Mouse (Mus musculus) Muller cell, postnatal 12 days (primary cell): Measurements from ENCODE around the gene Tigd4.
"Not testable (repeated sequence)": the region's sequence is repeated elsewhere in the genome, so short reads cannot be mapped to it uniquely, and the experiment has no call there.

ENCODE experiments used
- DNase-seq: peaks from one replicate; pipeline ENCODE4 v3.0.0-alpha.2; 2015; ENCODE audit errors: inconsistent ontology term

Tigd4 gene

DNA sequence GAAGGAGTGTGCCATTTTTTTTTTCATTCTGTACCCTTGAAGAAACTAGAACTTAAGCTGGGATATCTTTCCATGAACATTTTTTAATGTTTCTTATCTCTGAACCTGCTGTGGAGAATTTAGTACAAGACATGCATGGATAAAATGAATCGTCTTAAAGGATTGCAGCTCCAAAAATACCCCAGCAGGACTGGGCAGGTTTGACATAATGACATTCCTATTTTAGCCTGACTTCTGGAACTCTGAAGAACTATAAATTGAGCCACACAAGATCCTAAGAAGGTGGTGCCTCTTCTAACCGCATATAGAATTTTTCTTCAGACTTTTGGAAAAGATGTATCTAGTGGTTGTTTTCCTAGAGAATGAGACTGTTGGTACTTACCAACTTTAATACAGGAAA, at the start of gene Tigd4:
Gene Tigd4 (plus strand): TSS at position 301 of the 400 bp plus-strand sequence.
- DNase-seq: no peak

DNA sequence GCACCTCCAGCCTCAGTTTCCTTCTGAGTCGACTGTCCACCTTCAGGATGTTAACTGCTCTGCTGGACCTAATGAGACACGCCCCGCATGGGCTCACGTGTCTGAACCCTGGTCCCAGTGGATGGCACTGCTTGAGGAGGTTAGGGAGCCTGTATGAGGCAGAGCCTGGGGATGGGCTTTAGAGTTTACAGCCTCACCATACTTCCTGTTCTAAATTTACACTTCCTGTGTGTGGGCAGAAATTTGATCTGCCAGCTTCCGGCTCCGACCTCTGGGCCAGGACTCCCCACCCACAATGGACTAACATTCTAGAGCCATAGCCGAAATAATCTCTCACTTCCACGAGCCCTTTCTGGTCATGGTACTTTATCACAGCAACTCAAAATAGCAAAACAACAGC, 46.2 kb upstream of the Tigd4 start:
- no peak for DNase-seq

DNA sequence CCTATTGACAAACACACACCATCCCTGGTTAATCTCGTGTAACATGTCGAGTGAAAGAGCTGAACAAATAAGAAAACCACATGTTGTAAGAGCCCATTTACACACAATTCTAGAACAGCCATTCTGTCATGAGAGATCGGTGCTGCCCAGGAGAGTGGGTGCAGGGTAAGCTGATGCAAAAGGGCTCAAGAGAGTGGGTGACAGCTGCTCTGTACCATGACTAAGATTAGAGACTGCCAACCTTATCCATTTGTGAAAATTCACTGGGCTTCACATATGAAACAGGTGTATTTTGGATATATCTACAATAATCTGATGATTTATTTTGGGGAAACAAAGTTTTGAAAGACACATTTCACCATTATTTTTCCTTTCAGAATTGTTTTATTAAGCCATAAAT, 37.6 kb upstream of the Tigd4 start:
- no peak for DNase-seq

DNA sequence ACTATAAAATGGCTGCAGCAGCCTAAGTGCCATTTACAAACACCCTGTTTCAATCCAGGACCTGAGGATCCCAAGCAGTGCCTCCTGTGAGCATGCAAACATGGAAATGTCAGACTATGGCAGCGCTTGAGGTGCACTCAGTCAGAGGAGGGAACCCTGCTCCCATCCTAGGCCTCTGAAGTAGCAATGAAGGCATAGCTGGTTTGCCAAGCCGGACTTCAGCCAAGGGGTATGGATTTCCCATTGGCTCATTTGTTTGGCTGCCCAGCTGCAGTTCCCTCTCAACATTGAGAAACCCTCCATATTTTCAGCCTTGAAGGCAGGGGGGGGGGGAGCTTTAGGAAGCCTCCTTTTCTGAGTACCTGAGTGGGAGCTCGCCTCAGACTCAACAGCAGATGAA, 35.1 kb upstream of the Tigd4 start:
- DNase-seq: no peak

DNA sequence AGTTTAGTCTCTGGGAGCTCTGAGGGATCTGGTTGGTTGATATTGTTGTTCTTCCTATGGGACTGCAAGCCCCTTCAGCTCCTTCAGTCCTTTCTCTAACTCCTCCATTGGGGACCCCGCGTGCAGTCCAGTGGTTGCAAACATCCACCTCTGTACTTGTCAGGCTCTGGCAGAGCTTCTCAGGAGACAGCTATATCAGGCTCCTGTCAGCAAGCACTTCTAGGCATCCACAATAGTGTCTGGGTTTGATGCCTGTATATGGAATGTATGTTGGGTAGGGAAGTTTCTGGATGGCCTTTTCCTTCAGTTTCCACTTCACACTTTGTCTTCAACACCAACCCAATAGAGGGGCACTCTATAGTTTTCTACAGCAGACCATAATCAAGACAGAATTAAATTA, 30.5 kb upstream of the Tigd4 start:
- not testable (repeated sequence) for DNase-seq

DNA sequence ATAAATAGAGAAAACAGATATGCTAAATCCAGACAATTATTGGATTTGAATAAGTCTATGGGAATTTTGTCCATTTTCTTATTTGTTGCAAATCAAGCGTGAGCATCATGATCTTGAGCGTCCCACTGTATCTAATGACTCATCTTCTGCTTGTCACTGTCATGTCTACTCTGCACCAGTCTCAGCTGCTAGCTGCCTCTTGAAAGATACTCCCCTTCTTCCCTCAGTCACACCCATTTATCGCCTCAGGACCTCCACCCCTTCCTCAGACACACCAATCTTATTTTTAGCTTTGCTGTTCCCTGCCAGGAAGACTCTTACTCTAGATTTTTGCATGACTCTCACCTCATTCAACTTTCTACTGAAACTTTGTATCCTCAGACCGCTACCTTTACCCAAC, 30.0 kb upstream of the Tigd4 start:
- no peak for DNase-seq

DNA sequence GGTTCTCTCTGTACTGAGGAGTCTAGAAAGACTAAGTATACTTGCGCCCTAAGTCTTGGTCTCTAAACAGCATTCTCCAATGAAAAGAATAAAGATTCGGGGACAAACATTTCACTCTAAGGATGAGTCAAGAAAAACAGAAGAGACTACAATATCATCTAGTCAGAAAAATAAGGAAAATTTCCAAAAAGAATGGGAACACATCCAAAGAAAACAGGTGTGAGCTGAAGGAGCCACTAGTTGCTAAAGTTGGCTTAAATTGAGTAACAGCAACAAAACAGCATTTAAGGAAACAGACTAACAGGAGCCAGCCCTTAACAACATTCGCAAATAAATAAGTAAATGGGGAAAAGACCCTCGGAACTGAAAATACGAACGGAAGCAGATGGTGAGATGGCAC, 24.8 kb upstream of the Tigd4 start:
- DNase-seq: no peak

DNA sequence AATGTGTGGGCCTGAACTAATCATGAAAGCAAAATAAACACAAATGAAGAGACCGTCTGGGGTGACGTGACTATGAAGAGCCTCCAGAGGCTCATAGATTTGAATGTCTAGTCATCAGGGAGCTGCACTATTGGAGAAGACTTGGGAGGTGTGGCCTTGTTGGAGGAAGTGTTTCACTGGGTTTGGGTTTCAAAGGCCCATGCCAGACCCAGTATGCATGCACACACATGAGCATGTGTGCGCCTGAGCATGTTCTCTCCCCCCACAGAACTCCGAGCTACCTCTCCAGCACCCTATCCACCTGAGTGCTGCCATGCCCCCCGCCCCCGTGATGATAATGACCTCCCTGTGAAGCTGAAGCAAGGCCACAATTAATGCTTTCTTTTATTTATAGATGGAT, 23.8 kb upstream of the Tigd4 start:
- no peak for DNase-seq

DNA sequence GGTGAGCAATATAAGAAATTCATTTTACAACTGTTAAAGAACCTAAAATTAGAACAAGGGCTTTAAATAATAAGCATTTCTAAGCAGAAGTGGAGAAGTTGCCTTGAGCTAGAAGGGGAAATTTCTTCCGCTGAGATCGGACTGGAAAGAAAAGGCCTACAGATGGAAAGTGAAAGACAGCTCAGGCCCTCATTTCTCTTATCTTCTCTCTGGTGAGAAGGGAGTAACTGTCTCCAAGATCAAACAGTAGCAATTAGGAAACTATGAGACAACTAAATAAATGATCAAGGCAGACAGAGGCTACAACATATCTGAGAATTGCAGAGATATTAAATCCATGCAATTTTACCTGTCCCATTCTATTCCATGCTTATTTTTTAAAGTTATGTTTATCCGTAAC, 22.9 kb upstream of the Tigd4 start:
- no peak for DNase-seq

DNA sequence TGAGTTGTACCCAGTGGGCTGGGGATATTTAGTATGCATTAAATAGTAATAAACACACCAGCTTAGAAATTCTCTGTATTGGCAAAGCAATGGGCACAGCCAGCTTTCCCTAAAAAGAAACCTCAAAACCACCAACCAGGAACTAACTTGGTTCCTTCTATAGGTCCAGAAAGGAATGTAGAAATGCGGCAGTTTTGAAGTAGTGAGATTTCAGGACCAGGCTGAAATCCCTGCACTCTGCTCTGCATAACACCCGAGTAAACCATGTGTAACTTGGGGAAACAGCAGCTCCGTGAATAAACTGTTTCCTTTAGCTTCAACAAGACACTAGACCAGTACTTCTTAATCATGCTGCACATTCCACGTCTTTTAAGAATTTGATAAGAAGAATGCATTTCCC, 12.7 kb upstream of the Tigd4 start:
- no peak for DNase-seq

DNA sequence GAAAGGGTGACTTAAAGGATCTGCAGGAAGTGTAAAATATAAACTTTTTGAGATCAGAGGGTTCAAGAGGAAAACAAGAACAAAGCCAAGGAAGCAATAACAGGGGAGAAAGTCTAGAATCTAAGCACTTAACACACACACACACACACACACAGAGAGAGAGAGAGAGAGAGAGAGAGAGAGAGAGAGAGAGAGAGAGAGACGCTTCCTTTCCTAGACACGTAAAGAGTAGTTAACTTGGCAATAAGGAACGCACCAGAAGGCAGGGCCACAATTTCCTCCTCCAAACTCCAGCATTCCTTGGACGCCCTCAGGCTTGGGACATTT, 11.7 kb upstream of the Tigd4 start:
- no peak for DNase-seq

DNA sequence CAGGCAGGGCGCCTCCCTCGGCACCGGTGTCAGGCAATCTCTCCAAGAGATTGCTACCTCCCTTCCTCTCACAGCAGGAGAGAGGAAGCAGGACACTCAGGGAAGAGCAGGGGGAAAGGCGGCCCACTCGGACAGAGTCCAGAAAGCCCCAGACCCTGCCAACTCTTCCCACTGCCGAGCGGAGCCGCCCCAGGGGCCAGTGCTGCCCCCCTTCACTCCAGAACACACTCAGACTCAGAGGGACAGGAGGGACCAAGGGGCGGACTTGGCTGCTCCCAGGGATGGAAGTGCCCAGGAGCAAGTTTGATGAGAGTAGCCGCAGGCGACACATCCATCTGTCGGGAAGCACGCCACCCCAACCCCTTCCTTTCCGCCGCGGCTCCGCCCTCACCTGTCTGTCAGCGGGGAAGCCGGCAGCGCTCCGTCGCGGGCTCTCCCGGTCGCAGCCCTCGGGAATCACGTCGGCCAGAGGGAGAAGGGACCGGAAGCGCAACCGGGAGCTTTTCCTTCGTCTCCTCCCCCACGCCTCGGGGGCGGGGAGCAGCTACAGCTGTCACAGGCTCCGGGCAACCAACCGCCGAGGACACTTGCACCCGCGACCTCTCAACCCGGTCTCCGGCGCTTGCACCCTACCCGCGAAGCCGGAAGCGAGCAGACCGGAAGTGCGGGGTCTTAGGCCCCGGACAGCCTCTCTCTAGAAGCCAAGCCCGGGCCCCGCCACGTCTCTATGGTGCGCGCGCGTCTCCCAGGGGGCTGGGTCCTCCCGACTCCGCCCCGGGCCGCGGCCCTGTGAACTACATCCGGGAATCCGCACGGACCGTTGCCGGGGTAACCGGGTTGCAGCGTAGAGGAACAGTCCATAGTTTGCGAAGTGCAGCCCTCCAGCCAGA, 11.1 kb upstream of the Tigd4 start, which contains the start of gene Arfip1:
Gene Arfip1 (minus strand): TSS at position 603 of the 890 bp plus-strand sequence.
- DNase-seq: peak; percentile 100

DNA sequence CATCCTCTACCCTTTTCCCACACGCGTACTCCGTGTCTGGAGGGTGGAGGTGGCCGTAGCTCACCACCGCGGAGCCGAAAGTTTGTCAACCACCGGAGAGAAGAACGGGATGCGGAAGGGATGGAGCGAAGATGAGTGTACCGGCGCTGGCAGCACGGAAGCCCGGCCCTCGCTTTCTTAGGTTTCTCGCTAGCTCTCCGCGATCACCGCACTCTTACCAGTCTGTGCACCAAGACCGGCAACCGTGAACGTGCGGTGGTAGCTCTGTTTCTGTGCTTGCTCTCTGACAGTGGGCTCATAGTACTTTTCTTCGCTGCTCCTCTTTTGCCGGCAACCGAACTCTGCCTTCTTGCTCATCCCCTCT, 10.5 kb upstream of the Tigd4 start:
- no peak for DNase-seq

DNA sequence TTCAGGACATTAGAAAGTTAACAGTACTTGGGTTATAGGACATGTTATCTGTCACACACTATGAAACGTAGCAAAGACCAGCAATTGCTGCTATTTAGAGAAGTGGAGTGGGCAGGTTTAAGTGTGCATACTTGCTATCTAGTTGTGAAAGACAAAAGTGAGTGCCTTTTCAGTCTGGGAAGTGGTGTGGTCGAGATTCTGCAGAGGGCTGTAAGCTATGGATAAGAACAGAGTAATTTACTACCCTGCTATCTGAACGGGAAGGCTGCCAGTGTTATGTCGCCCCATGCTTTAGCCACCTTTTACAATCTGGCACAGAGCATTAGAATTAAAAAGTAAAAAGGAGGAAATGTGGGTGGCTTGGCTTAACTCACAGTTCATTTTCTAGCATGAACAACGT, 6.6 kb upstream of the Tigd4 start:
- DNase-seq: no peak

DNA sequence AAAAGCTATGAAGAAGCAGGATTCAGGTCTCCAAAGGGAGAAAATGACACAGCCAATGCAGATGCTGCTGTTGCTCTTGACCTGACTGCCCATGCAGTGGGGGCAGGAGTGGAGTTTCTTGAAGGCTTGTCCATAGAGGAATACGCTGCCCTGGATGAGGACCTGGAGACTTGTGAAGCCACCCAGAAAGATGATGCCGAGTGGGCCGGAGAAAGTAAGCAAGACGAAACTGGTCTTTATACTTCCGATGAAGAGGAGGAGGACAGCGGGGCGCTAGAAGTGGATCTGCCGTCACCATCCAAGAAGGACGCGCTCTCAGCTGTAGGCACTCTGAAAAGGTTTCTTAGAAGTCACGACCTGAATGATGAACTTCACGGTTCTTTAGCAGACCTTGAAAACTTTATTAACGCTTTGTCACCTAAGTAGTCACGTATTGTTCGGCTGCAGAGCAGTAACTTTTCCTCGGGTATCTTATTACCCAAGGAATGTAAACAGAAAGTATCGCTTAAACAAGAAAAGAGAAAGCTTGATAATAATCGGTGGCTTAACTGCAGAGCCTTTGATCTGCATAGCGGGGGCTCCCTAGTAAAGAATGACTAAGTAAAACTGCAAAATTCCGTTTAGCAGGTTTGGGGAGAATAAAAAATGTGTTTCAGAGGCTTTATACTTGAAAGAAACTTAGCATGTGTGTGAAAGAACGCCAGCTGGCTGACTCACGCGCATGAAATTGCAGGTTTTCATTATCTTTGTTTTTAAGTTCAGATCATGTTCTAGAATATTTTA, 1.7 kb downstream of the Tigd4 start:
- no peak for DNase-seq

DNA sequence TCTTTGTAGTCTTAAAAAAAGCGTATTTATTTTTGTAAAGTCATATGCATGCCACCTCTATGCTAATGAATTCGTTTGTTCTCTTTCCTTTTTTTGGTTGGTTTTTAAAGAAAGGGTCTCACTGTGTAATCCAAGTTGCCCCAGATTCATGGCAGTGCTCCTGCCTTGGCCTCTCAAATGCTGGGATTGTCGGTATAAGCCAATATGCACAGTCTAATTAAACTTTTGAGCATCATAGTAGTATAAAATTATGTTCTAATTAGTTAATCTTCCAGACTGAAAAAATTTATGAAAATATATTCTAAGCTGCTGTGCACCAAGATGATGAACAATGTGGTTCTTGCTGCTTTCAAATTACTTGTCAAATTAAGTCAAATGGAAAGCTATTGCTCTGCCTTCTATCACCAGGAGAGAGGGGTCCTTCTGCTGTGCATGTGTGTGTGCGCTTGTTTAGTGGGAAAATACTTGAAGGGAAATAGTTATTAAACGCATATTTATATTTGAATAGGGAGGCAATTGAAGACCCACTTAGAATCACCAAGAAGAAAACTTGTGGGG, 2.4 kb downstream of the Tigd4 start:
- DNase-seq: no peak

DNA sequence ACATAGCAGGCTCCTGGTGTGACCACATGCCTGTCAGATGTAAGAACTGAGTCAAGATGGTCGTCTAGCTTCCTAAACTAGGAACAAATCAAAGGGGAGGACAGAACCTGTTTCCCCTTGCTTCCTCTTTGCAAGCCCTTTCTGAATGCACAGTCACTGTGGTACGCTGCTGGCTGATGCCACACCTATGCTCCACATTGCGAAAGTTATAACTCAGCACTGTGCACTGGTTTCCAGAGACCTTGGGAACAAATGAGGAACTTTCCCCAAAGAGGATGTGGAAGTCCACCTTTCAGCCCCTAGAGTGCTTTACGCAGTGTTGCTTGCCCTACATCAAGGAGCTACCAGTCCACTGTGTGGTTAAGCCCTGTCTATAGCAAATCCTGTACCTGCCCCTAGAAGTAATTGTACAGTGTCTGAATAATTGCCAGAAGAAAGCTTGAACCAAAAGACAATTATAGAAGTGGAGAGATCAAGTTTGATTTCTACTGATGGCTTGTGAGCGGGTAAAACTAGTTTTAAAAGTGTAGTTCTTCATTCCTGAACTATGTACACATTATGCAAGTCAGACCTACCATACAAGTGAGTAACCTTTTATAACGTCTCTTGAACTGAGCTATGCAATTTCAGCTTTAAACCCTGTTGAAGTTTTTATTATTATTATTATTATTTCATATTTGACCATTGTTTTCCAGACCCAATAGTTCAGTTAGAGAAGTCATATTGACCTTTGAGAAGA, 4.8 kb downstream of the Tigd4 start:
- no peak for DNase-seq

DNA sequence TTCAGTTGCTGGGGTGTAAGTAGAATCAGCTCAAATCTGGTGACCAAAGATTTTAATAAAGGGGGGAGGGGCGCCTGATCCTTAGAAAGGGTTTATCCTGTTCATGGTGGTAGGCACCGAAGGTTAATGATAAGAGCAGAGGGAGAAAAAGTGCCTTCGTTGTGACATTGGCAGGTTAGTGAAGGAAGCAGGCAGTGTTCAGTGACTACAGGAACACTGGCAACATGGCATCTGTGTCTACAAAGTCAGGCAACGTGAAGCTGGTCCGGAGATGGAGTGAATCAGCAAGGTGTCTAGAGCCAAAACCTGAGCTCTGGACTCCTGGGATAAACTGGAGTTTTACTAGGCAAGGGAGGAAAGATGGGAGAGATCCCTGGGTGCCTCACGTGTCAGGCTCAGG, 5.4 kb downstream of the Tigd4 start:
- DNase-seq: no peak

DNA sequence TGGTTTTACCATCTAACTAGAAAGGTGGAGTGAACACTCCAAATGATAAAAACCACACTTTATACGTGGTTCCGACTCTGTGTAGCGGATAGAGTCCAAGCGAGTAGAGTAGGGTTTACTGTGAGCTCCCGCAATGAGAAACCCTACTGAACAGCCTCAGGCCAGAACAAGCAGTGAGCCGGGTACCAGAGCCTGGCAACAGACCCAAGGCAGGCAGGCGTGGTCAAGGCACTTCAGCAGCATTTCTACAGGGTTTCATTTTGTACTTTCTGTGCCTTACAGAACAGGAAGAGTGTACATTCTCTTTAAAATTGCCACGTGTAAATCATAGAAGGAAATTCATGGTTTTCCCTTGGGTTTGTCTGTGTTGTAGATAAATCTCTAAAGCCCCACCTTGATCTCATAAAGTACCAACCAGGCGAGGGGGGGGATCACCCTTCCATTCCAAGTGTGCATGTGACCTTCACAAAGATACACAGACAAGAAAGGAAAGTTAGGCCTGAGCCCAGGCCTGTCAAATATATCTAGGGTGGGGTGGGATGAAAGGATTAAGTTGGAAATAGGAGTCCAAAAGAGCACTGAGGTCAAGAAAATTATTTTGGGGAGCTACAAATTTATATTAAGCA, 8.6 kb downstream of the Tigd4 start:
- DNase-seq: no peak

DNA sequence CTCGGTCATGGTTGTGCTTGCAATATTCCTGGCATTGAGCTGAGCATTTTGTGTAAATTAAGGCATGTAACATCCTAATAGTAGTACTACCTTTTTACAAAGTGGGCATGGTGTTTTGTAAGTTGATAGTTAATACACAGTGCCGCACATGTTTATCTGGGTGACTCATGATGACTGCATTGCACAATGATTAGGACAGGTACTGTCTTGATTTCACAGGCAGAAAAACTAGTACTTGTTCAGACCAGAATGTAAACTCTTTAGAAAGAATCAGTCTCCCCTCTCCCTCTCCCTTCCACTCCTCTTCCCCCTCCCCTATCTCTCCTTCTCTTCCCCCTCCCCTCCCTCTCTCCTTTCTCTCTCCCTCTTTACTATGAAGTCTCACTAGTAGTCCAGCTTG, 9.4 kb downstream of the Tigd4 start:
- DNase-seq: no peak

DNA sequence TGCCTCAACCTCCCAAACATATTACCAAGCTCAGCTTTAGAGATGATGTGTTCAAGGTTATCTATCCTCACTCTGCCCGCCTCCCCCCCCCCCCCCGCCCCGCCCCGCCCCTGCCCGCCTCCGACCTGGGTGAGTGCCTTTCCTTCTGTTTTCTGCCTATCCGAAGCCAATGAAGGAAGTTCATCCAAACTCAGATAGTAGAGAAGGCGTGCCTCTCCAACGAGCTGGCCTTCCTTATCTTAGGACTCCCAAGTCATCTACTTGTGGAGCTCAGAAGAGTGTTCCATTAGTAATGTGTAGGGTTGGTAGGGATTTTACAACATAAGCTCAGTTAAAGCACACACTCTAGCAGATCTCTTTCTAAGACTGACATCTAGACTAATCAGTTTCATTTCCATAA, 9.8 kb downstream of the Tigd4 start:
- no peak for DNase-seq

DNA sequence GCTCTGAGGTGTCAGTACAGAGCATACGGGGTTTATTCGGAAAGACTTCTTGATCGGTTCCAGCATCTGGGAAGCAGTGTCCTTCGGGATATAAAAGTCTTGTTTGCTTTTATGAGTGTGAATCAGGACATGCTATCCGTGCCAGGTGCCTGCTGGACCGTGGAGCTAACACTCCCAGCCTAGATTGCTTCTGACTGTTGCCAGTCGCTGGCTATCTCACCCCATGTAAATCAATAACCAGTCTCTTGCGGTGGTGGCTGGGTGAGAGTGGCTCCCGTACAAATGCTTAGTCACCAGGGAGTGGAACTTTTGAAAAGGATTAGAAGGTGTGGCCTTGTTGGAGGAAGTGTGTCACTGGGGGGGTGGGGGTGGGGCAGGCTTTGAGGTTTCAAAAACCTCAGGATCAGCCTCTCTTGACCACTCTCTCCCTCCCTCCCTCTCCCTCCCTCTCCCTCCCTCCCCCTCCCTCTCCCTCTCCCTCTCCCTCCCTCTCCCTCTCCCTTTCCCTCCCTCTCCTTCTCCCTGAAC, 16.9 kb downstream of the Tigd4 start:
- DNase-seq: no peak
